Mouse (Mus musculus): Measurements from ENCODE around the gene Otub2. TPM values are rescaled to one million over a fixed set of nuclear protein-coding genes. Genes with fewer than 3 reads are reported as not detected.
"Not testable (repeated sequence)": the region's sequence is repeated elsewhere in the genome, so short reads cannot be mapped to it uniquely, and the experiment has no call there.

The Otub2 gene
- polyA plus RNA-seq, 1 experiment: 23.3 TPM

DNA sequence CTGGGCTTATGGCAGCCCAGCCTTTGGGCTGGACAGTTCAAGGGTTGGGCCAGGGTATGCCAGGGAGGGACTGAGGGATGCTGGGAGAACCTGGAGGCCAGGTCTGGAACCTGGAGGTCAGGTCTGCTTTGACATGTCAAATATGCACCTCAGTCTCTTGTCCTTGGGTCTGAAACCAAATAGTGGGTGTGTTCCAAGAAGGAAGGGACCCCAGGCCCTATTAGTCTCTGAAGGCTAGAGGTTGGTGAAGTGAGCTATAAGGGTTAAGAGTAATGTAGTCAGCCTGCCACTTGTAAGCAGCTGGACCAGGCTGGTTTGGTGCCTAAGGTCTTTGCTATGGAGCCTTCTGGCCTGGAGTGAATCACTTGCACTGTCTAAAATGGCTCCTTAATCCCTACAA, 46.4 kb downstream of the Otub2 start:
- no peaks in the 10 kb centered on the region for H3K27me3 ChIP-seq (ENCODE audit: control insufficient read depth, insufficient read depth, insufficient read length)
- H3K4me3 ChIP-seq: peak overlapping the region; percentile 32
- TF ChIP-seq TCF3 (IDR thresholded peaks at IDR 0.05; ENCODE audit: insufficient read length, low read depth): no peak
- no peak for TF ChIP-seq CEBPB (IDR thresholded peaks at IDR 0.05; ENCODE audit: insufficient read depth, poor library complexity, severe bottlenecking)
- no peak for TF ChIP-seq USF1 (IDR thresholded peaks at IDR 0.05; ENCODE audit: low read depth)
- no peak for TF ChIP-seq POLR2A (IDR thresholded peaks at IDR 0.05; ENCODE audit: insufficient read length, low read depth)
- no peak for TF ChIP-seq SRF (IDR thresholded peaks at IDR 0.05; ENCODE audit: control insufficient read depth, insufficient read length, low read depth)
- TF ChIP-seq TCF12 (IDR thresholded peaks at IDR 0.05; ENCODE audit: insufficient read depth, poor library complexity, severe bottlenecking): no peak
- TF ChIP-seq MAX (IDR thresholded peaks at IDR 0.05; ENCODE audit: low read depth): no peak
- no peak for TF ChIP-seq E2F4 (IDR thresholded peaks at IDR 0.05; ENCODE audit: insufficient read depth)
- TF ChIP-seq REST (IDR thresholded peaks at IDR 0.05; ENCODE audit: insufficient read depth, insufficient read length): no peak
- H3K79me2 ChIP-seq (ENCODE audit: control insufficient read depth, insufficient read depth): peaks cover 4% of the 10 kb centered on the region
- peak overlapping the region; percentile 81 for H3K4me2 ChIP-seq (ENCODE audit: low read depth)
- H3K36me3 ChIP-seq (ENCODE audit: control insufficient read depth, insufficient read depth): no peaks in the 10 kb centered on the region
- no peak overlapping the region for H3ac ChIP-seq (ENCODE audit: control insufficient read depth, insufficient read length)

DNA sequence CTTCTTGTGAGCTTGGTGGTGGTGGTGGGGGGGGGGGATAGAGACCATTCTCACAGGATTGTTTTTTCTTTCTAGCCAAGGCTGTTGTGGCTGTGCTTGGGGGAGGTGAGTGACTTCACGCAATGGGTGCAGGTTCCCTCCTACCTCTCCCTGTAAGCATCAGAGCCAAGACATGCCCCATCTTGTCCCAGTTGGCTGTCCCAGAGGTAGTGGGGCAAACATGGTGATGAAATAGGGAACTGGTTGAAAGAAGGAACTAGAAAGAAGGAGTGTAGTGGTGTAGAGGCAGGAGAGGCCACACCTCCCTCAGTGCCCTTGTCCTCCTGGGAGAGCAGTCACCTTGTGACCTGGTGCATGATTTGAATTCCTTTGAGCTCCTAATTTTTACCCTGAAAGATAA, 49.1 kb downstream of the Otub2 start:
- TF ChIP-seq REST (IDR thresholded peaks at IDR 0.05; ENCODE audit: insufficient read depth, insufficient read length): no peak
- no peak for TF ChIP-seq CEBPB (IDR thresholded peaks at IDR 0.05; ENCODE audit: insufficient read depth, poor library complexity, severe bottlenecking)
- no peak for TF ChIP-seq MYOG (IDR thresholded peaks at IDR 0.05; ENCODE audit: control insufficient read depth in 1 of 3, insufficient read depth in 1 of 3, insufficient read length in 2 of 3, low read depth in 2 of 3)
- no peak for TF ChIP-seq MYOD1 (IDR thresholded peaks at IDR 0.05; ENCODE audit: control insufficient read depth in 1 of 3, insufficient read length in 2 of 3, low read depth in 2 of 3)
- no peak for TF ChIP-seq MAX (IDR thresholded peaks at IDR 0.05; ENCODE audit: low read depth)
- TF ChIP-seq TCF3 (IDR thresholded peaks at IDR 0.05; ENCODE audit: insufficient read length, low read depth): no peak
- no peak for TF ChIP-seq POLR2A (IDR thresholded peaks at IDR 0.05; ENCODE audit: insufficient read length, low read depth)
- no peak for TF ChIP-seq E2F4 (IDR thresholded peaks at IDR 0.05; ENCODE audit: insufficient read depth)
- TF ChIP-seq USF1 (IDR thresholded peaks at IDR 0.05; ENCODE audit: low read depth): no peak
- no peak for TF ChIP-seq TCF12 (IDR thresholded peaks at IDR 0.05; ENCODE audit: insufficient read depth, poor library complexity, severe bottlenecking)
- TF ChIP-seq POLR2AphosphoS2 (IDR thresholded peaks at IDR 0.05; ENCODE audit: insufficient read length, low read depth): no peak
- no peak for TF ChIP-seq SRF (IDR thresholded peaks at IDR 0.05; ENCODE audit: control insufficient read depth, insufficient read length, low read depth)
- peaks cover 4% of the 10 kb centered on the region for H3K79me2 ChIP-seq (ENCODE audit: control insufficient read depth, insufficient read depth)
- no peaks in the 10 kb centered on the region for H3K27me3 ChIP-seq (ENCODE audit: control insufficient read depth, insufficient read depth, insufficient read length)
- H3K4me2 ChIP-seq (ENCODE audit: low read depth): no peak overlapping the region
- no peak overlapping the region for H3K4me3 ChIP-seq
- peaks cover 5% of the 10 kb centered on the region for H3K36me3 ChIP-seq (ENCODE audit: control insufficient read depth, insufficient read depth)
- H3ac ChIP-seq (ENCODE audit: control insufficient read depth, insufficient read length): no peak overlapping the region

DNA sequence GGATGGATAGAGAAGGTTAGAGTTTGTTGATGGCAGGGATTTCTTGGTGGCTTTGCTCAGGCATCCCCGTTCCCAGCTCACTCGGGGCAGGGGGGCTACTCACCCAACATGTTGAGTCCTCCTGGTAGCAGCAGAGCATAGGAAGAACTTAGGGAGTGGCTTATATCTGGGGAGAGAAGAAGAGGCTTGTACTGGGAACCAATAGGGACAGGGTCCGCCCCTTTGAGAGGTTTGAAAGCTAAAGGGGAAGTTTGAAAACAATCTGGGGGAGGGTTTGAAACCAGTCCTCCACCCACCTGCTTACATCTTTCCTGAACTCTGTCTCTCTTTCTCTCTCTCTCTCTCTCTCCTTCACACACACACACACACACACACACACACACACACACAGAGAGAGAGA, 55.0 kb downstream of the Otub2 start, which contains the start of gene Ifi27l2a:
Ifi27l2a (minus strand) TSS at position 157 of the 400 bp plus-strand sequence.
- no peak within 1 kb of the TSS for H3K4me3 ChIP-seq
- no peak for TF ChIP-seq TCF12 (IDR thresholded peaks at IDR 0.05; ENCODE audit: insufficient read depth, poor library complexity, severe bottlenecking)
- TF ChIP-seq USF1 (IDR thresholded peaks at IDR 0.05; ENCODE audit: low read depth): no peak
- no peak for TF ChIP-seq CEBPB (IDR thresholded peaks at IDR 0.05; ENCODE audit: insufficient read depth, poor library complexity, severe bottlenecking)
- TF ChIP-seq MYOG (IDR thresholded peaks at IDR 0.05; ENCODE audit: control insufficient read depth in 1 of 3, insufficient read depth in 1 of 3, insufficient read length in 2 of 3, low read depth in 2 of 3): no peak
- no peak for TF ChIP-seq SRF (IDR thresholded peaks at IDR 0.05; ENCODE audit: control insufficient read depth, insufficient read length, low read depth)
- H3K79me2 ChIP-seq (ENCODE audit: control insufficient read depth, insufficient read depth): no peaks in the 10 kb centered on the region
- H3K27me3 ChIP-seq (ENCODE audit: control insufficient read depth, insufficient read depth, insufficient read length): no peaks in the 10 kb centered on the region
- no peak within 1 kb of the TSS for H3K4me2 ChIP-seq (ENCODE audit: low read depth)
- H3K36me3 ChIP-seq (ENCODE audit: control insufficient read depth, insufficient read depth): peaks cover 5% of the 10 kb centered on the region
- no peak within 1 kb of the TSS for H3ac ChIP-seq (ENCODE audit: control insufficient read depth, insufficient read length)

DNA sequence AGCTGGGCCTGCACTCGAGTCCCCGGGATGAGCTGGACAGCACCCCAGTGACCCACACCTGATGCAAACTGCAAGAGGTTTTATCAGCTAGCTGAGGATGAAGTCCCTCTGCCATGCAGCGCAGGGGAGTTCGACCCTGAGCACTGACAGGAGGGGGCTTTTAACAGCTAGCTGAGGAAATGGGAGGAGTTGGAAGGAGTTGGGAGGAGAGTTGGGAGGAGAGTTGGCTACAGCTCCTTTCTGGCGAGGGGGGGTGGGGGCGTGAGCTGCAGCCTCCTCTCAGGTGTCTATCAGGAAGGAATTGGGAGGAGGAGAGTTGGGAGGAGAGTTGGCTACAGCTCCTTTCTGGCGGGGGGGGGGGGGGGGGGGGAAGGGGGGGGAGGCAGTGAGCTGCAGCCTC, 55.8 kb downstream of the Otub2 start:
- H3K36me3 ChIP-seq (ENCODE audit: control insufficient read depth, insufficient read depth); H3K4me2 ChIP-seq (ENCODE audit: low read depth); H3K27me3 ChIP-seq (ENCODE audit: control insufficient read depth, insufficient read depth, insufficient read length); H3K4me3 ChIP-seq; H3K79me2 ChIP-seq (ENCODE audit: control insufficient read depth, insufficient read depth); H3ac ChIP-seq (ENCODE audit: control insufficient read depth, insufficient read length): not testable (repeated sequence)

DNA sequence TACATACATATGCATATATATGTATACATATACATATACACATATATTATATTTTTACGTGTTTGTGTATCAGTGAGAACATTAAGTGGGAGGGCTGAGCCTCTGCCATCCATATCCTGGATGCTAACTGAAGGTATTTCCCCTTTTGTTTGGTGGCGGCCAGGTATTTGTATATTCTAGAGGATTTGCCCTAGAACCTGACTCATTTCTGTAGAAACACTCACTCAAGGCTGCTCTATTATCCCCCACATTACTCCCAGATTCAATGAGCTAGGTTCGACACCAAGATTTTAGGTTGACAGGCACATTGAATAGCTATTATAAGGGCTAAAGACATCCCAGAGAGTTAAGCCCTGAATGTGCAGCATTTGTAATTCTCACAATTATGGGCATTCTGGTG, 56.6 kb downstream of the Otub2 start:
- Histone ChIP-seq H3K79me2 (ENCODE audit: control insufficient read depth, insufficient read depth) (no peaks in the 10 kb centered on the region), H3K27me3 (ENCODE audit: control insufficient read depth, insufficient read depth, insufficient read length) (no peaks in the 10 kb centered on the region), H3K4me2 (ENCODE audit: low read depth) (no peak overlapping the region), H3K36me3 (ENCODE audit: control insufficient read depth, insufficient read depth) (peaks cover 5% of the 10 kb centered on the region), H3ac (ENCODE audit: control insufficient read depth, insufficient read length) (no peak overlapping the region), H3K4me3 (no peak overlapping the region)
- no peak for TF ChIP-seq TCF3 (IDR thresholded peaks at IDR 0.05; ENCODE audit: insufficient read length, low read depth)
- TF ChIP-seq MAX (IDR thresholded peaks at IDR 0.05; ENCODE audit: low read depth): no peak
- TF ChIP-seq E2F4 (IDR thresholded peaks at IDR 0.05; ENCODE audit: insufficient read depth): no peak
- no peak for TF ChIP-seq POLR2AphosphoS2 (IDR thresholded peaks at IDR 0.05; ENCODE audit: insufficient read length, low read depth)
- no peak for TF ChIP-seq CEBPB (IDR thresholded peaks at IDR 0.05; ENCODE audit: insufficient read depth, poor library complexity, severe bottlenecking)
- no peak for TF ChIP-seq MYOD1 (IDR thresholded peaks at IDR 0.05; ENCODE audit: control insufficient read depth in 1 of 3, insufficient read length in 2 of 3, low read depth in 2 of 3)
- no peak for TF ChIP-seq USF1 (IDR thresholded peaks at IDR 0.05; ENCODE audit: low read depth)
- TF ChIP-seq SRF (IDR thresholded peaks at IDR 0.05; ENCODE audit: control insufficient read depth, insufficient read length, low read depth): no peak
- TF ChIP-seq POLR2A (IDR thresholded peaks at IDR 0.05; ENCODE audit: insufficient read length, low read depth): no peak
- no peak for TF ChIP-seq REST (IDR thresholded peaks at IDR 0.05; ENCODE audit: insufficient read depth, insufficient read length)
- TF ChIP-seq TCF12 (IDR thresholded peaks at IDR 0.05; ENCODE audit: insufficient read depth, poor library complexity, severe bottlenecking): no peak
- TF ChIP-seq MYOG (IDR thresholded peaks at IDR 0.05; ENCODE audit: control insufficient read depth in 1 of 3, insufficient read depth in 1 of 3, insufficient read length in 2 of 3, low read depth in 2 of 3): no peak

Data from myocyte (in vitro differentiated cells).